Mouse (Mus musculus) heart, embryonic 14.5 days (tissue): Measurements from ENCODE around the gene Kndc1. TPM values are rescaled to one million over a fixed set of nuclear protein-coding genes. Genes with fewer than 3 reads are reported as not detected.

Experiments
- ATAC-seq: fragments of 200-750 bp; cut with Nextera tagmentation; 2 replicates; pipeline ENCODE4 v1.8.0; 2017; ENCODE audit warnings: low read depth, moderate TSS enrichment; ENCODE audit not compliant: insufficient number of reproducible peaks, insufficient read depth, low FRiP score
- H3K27ac ChIP-seq, 2 experiments: fragments of 200-500 bp in 1 of 2; fragments of 300-500 bp in 1 of 2; sonication (generic) in 1 of 2; replicated peaks in 1 of 2; 2 replicates each; pipeline ENCODE4 v1.5.1; 2012 to 2014; ENCODE audit warnings: low read depth in 2 of 2, low read length in 2 of 2, control low read depth in 1 of 2, mild to moderate bottlenecking in 1 of 2, mixed read lengths in 1 of 2; ENCODE audit not compliant: control insufficient read depth in 1 of 2, insufficient read depth in 1 of 2
- H3K27me3 ChIP-seq: fragments of 300-500 bp; sonication (generic); 2 replicates; pipeline ENCODE4 v1.6.1; 2014; ENCODE audit warnings: mild to moderate bottlenecking, low read length, control low read depth; ENCODE audit not compliant: control insufficient read depth, insufficient read depth
- H3K36me3 ChIP-seq: fragments of 300-500 bp; sonication (generic); 2 replicates; pipeline ENCODE4 v1.6.1; 2014; ENCODE audit warnings: mild to moderate bottlenecking, control low read depth, low read length, mixed read lengths; ENCODE audit not compliant: control insufficient read depth, insufficient read depth
- H3K4me1 ChIP-seq, 2 experiments: fragments of 200-500 bp in 1 of 2; fragments of 300-500 bp in 1 of 2; sonication (generic) in 1 of 2; 2 replicates each; pipeline ENCODE4 v1.6.1; 2012 to 2014; ENCODE audit warnings: low read length in 2 of 2, control low read depth in 1 of 2, mixed read lengths in 1 of 2; ENCODE audit not compliant: control insufficient read depth in 2 of 2, insufficient read depth in 2 of 2
- H3K4me2 ChIP-seq: fragments of 300-500 bp; sonication (generic); 2 replicates; pipeline ENCODE4 v1.6.1; 2014; ENCODE audit warnings: mild to moderate bottlenecking, low read length
- H3K4me3 ChIP-seq, 2 experiments: fragments of 200-500 bp in 1 of 2; fragments of 300-500 bp in 1 of 2; sonication (generic) in 1 of 2; 2 replicates each; pipeline ENCODE4 v1.5.1; 2012 to 2014; ENCODE audit warnings: low read length in 2 of 2, mild to moderate bottlenecking in 2 of 2, control low read depth in 1 of 2, low read depth in 1 of 2, moderate library complexity in 1 of 2; ENCODE audit not compliant: control insufficient read depth in 1 of 2, insufficient read depth in 1 of 2
- H3K9ac ChIP-seq: fragments of 300-500 bp; sonication (generic); 2 replicates; pipeline ENCODE4 v1.6.1; 2014; ENCODE audit warnings: mild to moderate bottlenecking, low read length
- H3K9me3 ChIP-seq: fragments of 300-500 bp; sonication (generic); 2 replicates; pipeline ENCODE4 v1.6.1; 2016; ENCODE audit warnings: low read length, control low read depth; ENCODE audit not compliant: control insufficient read depth
- WGBS: fragments of 180-500 bp; shearing (Covaris S2); extraction: QIAGEN DNeasy Blood & Tissue Kit; methylation state at CpG from one replicate; pipeline ENCODE4 v1.1.7; 2014; 5-methylcytosine and 5-hydroxymethylcytosine counted together
- microRNA counts: library from miRNA; unstranded; fragments of <30 nt; microRNA quantifications from one replicate; lab custom pipeline; 2016
- microRNA-seq: library from miRNA; unstranded; fragments of <30 nt; microRNA quantifications from one replicate; pipeline ENCODE4, GENCODE M21; 2016
- polyA plus RNA-seq: library from polyadenylated mRNA; unstranded; fragments of >200 nt; fragmentation: Nextera tagmentation; extraction: Ambion mirVana; gene quantifications from 2 replicates; pipeline ENCODE4 v1.2.1, GENCODE M21; 2014

Kndc1 gene
- polyA plus RNA-seq, 1 experiment from 2014 or later: 0.16 TPM

DNA sequence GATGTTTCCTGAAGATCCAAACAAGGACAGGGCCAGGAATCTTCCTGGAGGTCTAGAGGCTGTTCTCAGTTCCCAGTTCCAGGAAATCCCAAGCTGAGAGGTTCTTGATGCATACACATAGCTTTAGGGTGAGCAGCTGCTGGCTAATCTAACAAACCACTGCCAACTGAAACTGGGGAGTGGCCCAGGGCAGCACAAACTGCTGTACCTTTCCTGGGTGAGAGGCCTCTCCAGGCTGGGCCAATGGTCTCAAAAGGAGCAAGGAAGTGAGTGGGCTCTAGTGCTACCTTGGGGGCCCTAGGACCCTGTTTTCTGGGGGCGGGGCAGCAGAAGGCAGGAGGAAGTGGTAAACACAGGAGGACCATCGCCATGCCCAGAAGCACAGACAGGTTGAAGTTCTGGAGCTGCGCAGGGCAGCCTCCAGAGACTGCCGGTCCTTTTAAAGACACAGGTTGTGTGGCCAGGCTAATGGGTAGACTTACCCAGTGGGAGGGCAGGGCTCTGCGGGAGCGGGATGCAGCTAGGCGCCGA lies 96.4 kb downstream of the Kndc1 start:
- Histone ChIP-seq H3K36me3 (peaks cover 18% of the 10 kb centered on the region), H3K4me3 (no peak overlapping the region), H3K27me3 (peaks cover 20% of the 10 kb centered on the region), H3K9ac (no peak overlapping the region), H3K27ac (no peak overlapping the region), H3K4me1 (no peaks in the 10 kb centered on the region), H3K4me2 (no peak overlapping the region), H3K9me3 (no peaks in the 10 kb centered on the region)
- no peak for ATAC-seq
- 71% methylated on average over 8 of the region's 8 CpGs for WGBS

MicroRNA genes within 50 kb of the gene (microRNA counts, 519-probe panel; counts per million panel counts)
- microRNA mmu-miR-202-3p (lab: Ali Mortazavi, UCI): 322 counts per million, percentile 70 among the panel's probes with 10 or more counts
- 322 counts per million, percentile 70 among the panel's probes with 10 or more counts for microRNA mmu-miR-202-5p (lab: Ali Mortazavi, UCI)

Small RNA genes lying within 50 kb of the gene (microRNA-seq; reads per million reads assigned to microRNA genes)
- gene Mir202: not detected
- 2.0 reads per million for gene Mir7062
- not detected for gene mmu-mir-7686

Other genes with a start within 250 kb of the Kndc1 start
- not detected in 2 replicates for gene Cfap46, start 210.9 kb upstream of the Kndc1 start, polyA plus RNA-seq
- 0.19 TPM in 1 of 2 replicates, not detected in the other for gene Adgra1, start 60.5 kb upstream of the Kndc1 start, polyA plus RNA-seq
- gene Utf1, start 49.1 kb downstream of the Kndc1 start, polyA plus RNA-seq: not detected in 2 replicates
- 0.22 TPM in 1 of 2 replicates, not detected in the other for gene 6430531B16Rik, start 84.1 kb downstream of the Kndc1 start, polyA plus RNA-seq
- gene Adam8, start 97.9 kb downstream of the Kndc1 start, polyA plus RNA-seq: 0.82 and 1.5 TPM in 2 replicates
- 33.7 and 34.6 TPM in 2 replicates for gene Zfp511, start 141.7 kb downstream of the Kndc1 start, polyA plus RNA-seq
- 32.8 and 34.2 TPM in 2 replicates for gene Tubgcp2, start 142.0 kb downstream of the Kndc1 start, polyA plus RNA-seq
- not detected in 2 replicates for gene Msx3, start 154.4 kb downstream of the Kndc1 start, polyA plus RNA-seq
- gene Caly, start 187.9 kb downstream of the Kndc1 start, polyA plus RNA-seq: 0.20 and 0.42 TPM in 2 replicates
- gene Prap1, start 198.7 kb downstream of the Kndc1 start, polyA plus RNA-seq: 0.59 TPM in 1 of 2 replicates, not detected in the other
- 108 and 111 TPM in 2 replicates for gene Fuom, start 207.7 kb downstream of the Kndc1 start, polyA plus RNA-seq
- gene Paox, start 221.1 kb downstream of the Kndc1 start, polyA plus RNA-seq: 12.4 and 12.5 TPM in 2 replicates
- gene Echs1, start 221.8 kb downstream of the Kndc1 start, polyA plus RNA-seq: 220 and 227 TPM in 2 replicates
- gene Mtg1, start 242.9 kb downstream of the Kndc1 start, polyA plus RNA-seq: 38.2 and 40.8 TPM in 2 replicates